Mouse (Mus musculus): ENCODE results near the gene Gm2115. TPM values are rescaled to one million over a fixed set of nuclear protein-coding genes. Genes with fewer than 3 reads are reported as not detected.
A peak's percentile ranks its signal among the peaks of the same experiment; 100 is the strongest.

Gene Gm2115
- polyA plus RNA-seq (2015; fragmentation: Nextera tagmentation; extraction: Ambion mirVana), result 2.3 and 3.0 TPM in 2 replicates

- 2% methylated on average over 52 of the region's 52 CpGs for WGBS
- TF ChIP-seq CTCF (IDR thresholded peaks at IDR 0.05; ENCODE audit: low read depth), result no peak
- TF ChIP-seq EP300 (optimal IDR thresholded peaks at IDR 0.05), result no peak
- no peaks in the 10 kb centered on the region; the same call in none of the 2 replicates for H3K4me1 ChIP-seq (replicated peaks; ENCODE audit: control insufficient read depth, insufficient read depth)
- peak within 1 kb of the TSS; percentile 60 for H3K4me2 ChIP-seq (replicated peaks; ENCODE audit: low read depth)
- H3K27me3 ChIP-seq (ENCODE audit: control insufficient read depth, insufficient read depth, low read length), result no peaks in the 10 kb centered on the region
- no peak within 1 kb of the TSS for H3K27ac ChIP-seq (replicated peaks)
- peak; percentile 88 for ATAC-seq (ENCODE audit: low FRiP score, low TSS enrichment)
- H3K9ac ChIP-seq (ENCODE audit: low read length), result peak within 1 kb of the TSS; percentile 53
- H3K9me3 ChIP-seq (ENCODE audit: control insufficient read depth, low read length), result no peaks in the 10 kb centered on the region
- peak within 1 kb of the TSS; percentile 45 for H3K4me3 ChIP-seq (ENCODE audit: low read depth, low read length)
- H3K36me3 ChIP-seq (ENCODE audit: control insufficient read depth, insufficient read depth, low read length), result no peaks in the 10 kb centered on the region
- peak; percentile 72 for DNase-seq (ENCODE audit: low spot score)
These were observed at the start of gene Gm2115 for GRCm38 (mm10) chr7:84528796-84529533. Gene Gm2115, plus strand, starts transcription at chr7:84528954.

- TF ChIP-seq EP300 (optimal IDR thresholded peaks at IDR 0.05), result no peak
- TF ChIP-seq CTCF (IDR thresholded peaks at IDR 0.05; ENCODE audit: low read depth), result no peak
- H3K4me3 ChIP-seq (ENCODE audit: low read depth, low read length), result no peak overlapping the region
- H3K9ac ChIP-seq (ENCODE audit: low read length), result no peak overlapping the region
- ATAC-seq (ENCODE audit: low FRiP score, low TSS enrichment), result no peak
- H3K4me2 ChIP-seq (replicated peaks; ENCODE audit: low read depth), result no peak overlapping the region
- H3K9me3 ChIP-seq (ENCODE audit: control insufficient read depth, low read length), result no peaks in the 10 kb centered on the region
- H3K4me1 ChIP-seq (replicated peaks; ENCODE audit: control insufficient read depth, insufficient read depth), result no peaks in the 10 kb centered on the region
- no peak overlapping the region for H3K27ac ChIP-seq (replicated peaks)
- H3K36me3 ChIP-seq (ENCODE audit: control insufficient read depth, insufficient read depth, low read length), result no peaks in the 10 kb centered on the region
- 64% methylated on average over 3 of the region's 3 CpGs for WGBS
- DNase-seq (ENCODE audit: low spot score), result no peak
- no peaks in the 10 kb centered on the region for H3K27me3 ChIP-seq (ENCODE audit: control insufficient read depth, insufficient read depth, low read length)
These were observed 45.0 kb upstream of the Gm2115 start for GRCm38 (mm10) chr7:84483447-84484407.

GRCm38 (mm10) chr7:84486485-84486884 is 42.3 kb upstream of the Gm2115 start:
- H3K36me3 ChIP-seq (ENCODE audit: control insufficient read depth, insufficient read depth, low read length), result no peaks in the 10 kb centered on the region
- H3K27ac ChIP-seq (replicated peaks), result no peak overlapping the region
- H3K9ac ChIP-seq (ENCODE audit: low read length), result no peak overlapping the region
- H3K4me1 ChIP-seq (replicated peaks; ENCODE audit: control insufficient read depth, insufficient read depth), result no peaks in the 10 kb centered on the region
- H3K4me2 ChIP-seq (replicated peaks; ENCODE audit: low read depth), result no peak overlapping the region
- no peaks in the 10 kb centered on the region for H3K27me3 ChIP-seq (ENCODE audit: control insufficient read depth, insufficient read depth, low read length)
- WGBS, result 88% methylated on average over 2 of the region's 2 CpGs
- H3K4me3 ChIP-seq (ENCODE audit: low read depth, low read length), result no peak overlapping the region
- TF ChIP-seq EP300 (optimal IDR thresholded peaks at IDR 0.05) (no peak), CTCF (IDR thresholded peaks at IDR 0.05; ENCODE audit: low read depth) (no peak)
- H3K9me3 ChIP-seq (ENCODE audit: control insufficient read depth, low read length), result no peaks in the 10 kb centered on the region
- DNase-seq (ENCODE audit: low spot score) (no peak), ATAC-seq (ENCODE audit: low FRiP score, low TSS enrichment) (no peak)

- no peaks in the 10 kb centered on the region for H3K27me3 ChIP-seq (ENCODE audit: control insufficient read depth, insufficient read depth, low read length)
- 100% methylated on average over 1 of the region's 1 CpGs for WGBS
- no peaks in the 10 kb centered on the region for H3K36me3 ChIP-seq (ENCODE audit: control insufficient read depth, insufficient read depth, low read length)
- no peaks in the 10 kb centered on the region for H3K4me1 ChIP-seq (replicated peaks; ENCODE audit: control insufficient read depth, insufficient read depth)
- TF ChIP-seq CTCF (IDR thresholded peaks at IDR 0.05; ENCODE audit: low read depth) (no peak), EP300 (optimal IDR thresholded peaks at IDR 0.05) (no peak)
- no peak overlapping the region for H3K4me2 ChIP-seq (replicated peaks; ENCODE audit: low read depth)
- no peak for DNase-seq (ENCODE audit: low spot score)
- H3K27ac ChIP-seq (replicated peaks), result no peak overlapping the region
- H3K9me3 ChIP-seq (ENCODE audit: control insufficient read depth, low read length), result no peaks in the 10 kb centered on the region
- H3K9ac ChIP-seq (ENCODE audit: low read length), result no peak overlapping the region
- ATAC-seq (ENCODE audit: low FRiP score, low TSS enrichment), result no peak
- no peak overlapping the region for H3K4me3 ChIP-seq (ENCODE audit: low read depth, low read length)
These were observed 25.6 kb upstream of the Gm2115 start for GRCm38 (mm10) chr7:84503163-84503562.

- no peak overlapping the region for H3K27ac ChIP-seq (replicated peaks)
- DNase-seq (ENCODE audit: low spot score), result no peak
- no peaks in the 10 kb centered on the region for H3K36me3 ChIP-seq (ENCODE audit: control insufficient read depth, insufficient read depth, low read length)
- no peaks in the 10 kb centered on the region for H3K9me3 ChIP-seq (ENCODE audit: control insufficient read depth, low read length)
- H3K9ac ChIP-seq (ENCODE audit: low read length), result no peak overlapping the region
- TF ChIP-seq EP300 (optimal IDR thresholded peaks at IDR 0.05) (no peak), CTCF (IDR thresholded peaks at IDR 0.05; ENCODE audit: low read depth) (no peak)
- no peak for ATAC-seq (ENCODE audit: low FRiP score, low TSS enrichment)
- no peak overlapping the region for H3K4me2 ChIP-seq (replicated peaks; ENCODE audit: low read depth)
- H3K27me3 ChIP-seq (ENCODE audit: control insufficient read depth, insufficient read depth, low read length), result no peaks in the 10 kb centered on the region
- H3K4me3 ChIP-seq (ENCODE audit: low read depth, low read length), result no peak overlapping the region
- H3K4me1 ChIP-seq (replicated peaks; ENCODE audit: control insufficient read depth, insufficient read depth), result no peaks in the 10 kb centered on the region
These were observed 10.1 kb upstream of the Gm2115 start for GRCm38 (mm10) chr7:84518533-84519198.

Data from stomach, postnatal 0 days (tissue).